Mouse (Mus musculus): Measurements from ENCODE around the gene Npnt. TPM values are rescaled to one million over a fixed set of nuclear protein-coding genes. Genes with fewer than 3 reads are reported as not detected.
A peak's percentile ranks its signal among the peaks of the same experiment; 100 is the strongest.

Gene Npnt
- polyA plus RNA-seq, 1 experiment from 2014 or later, result 62.0 TPM

- no peaks in the 10 kb centered on the region for H3K9me3 ChIP-seq
- ATAC-seq (ENCODE audit: insufficient number of reproducible peaks, insufficient read depth, low FRiP score, low TSS enrichment, low read depth), result no peak
- peak overlapping the region; percentile 22; the same call in 1 of the 2 replicates for H3K27ac ChIP-seq
- peaks cover 23% of the 10 kb centered on the region for H3K4me1 ChIP-seq
- WGBS, result 65% methylated on average over 28 of the region's 28 CpGs
- H3K4me2 ChIP-seq, result no peak overlapping the region
- no peaks in the 10 kb centered on the region for H3K27me3 ChIP-seq
- H3K36me3 ChIP-seq, result no peaks in the 10 kb centered on the region
- H3K9ac ChIP-seq, result peak overlapping the region; percentile 44; the same call in 1 of the 2 replicates
- no peak overlapping the region for H3K4me3 ChIP-seq
Observed at GRCm38 (mm10) chr3:132851841-132852728, 98.0 kb downstream of the Npnt start.

GRCm38 (mm10) chr3:132851417-132851816 lies 98.7 kb downstream of the Npnt start:
- H3K9ac ChIP-seq, result no peak overlapping the region
- no peak overlapping the region for H3K4me3 ChIP-seq
- H3K9me3 ChIP-seq, result no peaks in the 10 kb centered on the region
- no peaks in the 10 kb centered on the region for H3K36me3 ChIP-seq
- no peak for ATAC-seq (ENCODE audit: insufficient number of reproducible peaks, insufficient read depth, low FRiP score, low TSS enrichment, low read depth)
- no peak overlapping the region for H3K27ac ChIP-seq
- peaks cover 20% of the 10 kb centered on the region for H3K4me1 ChIP-seq
- no peaks in the 10 kb centered on the region for H3K27me3 ChIP-seq
- 59% methylated on average over 1 of the region's 1 CpGs for WGBS
- H3K4me2 ChIP-seq, result no peak overlapping the region

DNA sequence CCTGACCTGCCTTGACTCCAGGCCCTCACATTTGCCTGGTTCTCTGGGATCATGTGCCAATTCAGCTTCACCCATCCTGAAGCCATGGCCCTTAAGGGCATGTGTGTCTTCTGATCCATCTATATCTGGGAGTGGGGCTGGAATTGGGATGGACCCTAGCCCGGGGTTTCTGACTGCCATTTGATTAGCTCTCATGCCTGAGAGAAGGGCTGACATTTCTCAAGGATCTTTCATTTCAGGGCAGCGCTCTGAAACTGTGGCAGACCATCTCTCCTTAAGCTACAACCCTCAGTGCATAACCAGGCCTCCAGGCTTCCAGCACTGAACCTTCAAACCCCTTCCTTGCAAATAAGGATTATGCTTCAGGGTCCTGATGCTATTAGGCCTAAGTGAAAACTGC lies 99.7 kb downstream of the Npnt start:
- H3K4me2 ChIP-seq, result no peak overlapping the region

DNA sequence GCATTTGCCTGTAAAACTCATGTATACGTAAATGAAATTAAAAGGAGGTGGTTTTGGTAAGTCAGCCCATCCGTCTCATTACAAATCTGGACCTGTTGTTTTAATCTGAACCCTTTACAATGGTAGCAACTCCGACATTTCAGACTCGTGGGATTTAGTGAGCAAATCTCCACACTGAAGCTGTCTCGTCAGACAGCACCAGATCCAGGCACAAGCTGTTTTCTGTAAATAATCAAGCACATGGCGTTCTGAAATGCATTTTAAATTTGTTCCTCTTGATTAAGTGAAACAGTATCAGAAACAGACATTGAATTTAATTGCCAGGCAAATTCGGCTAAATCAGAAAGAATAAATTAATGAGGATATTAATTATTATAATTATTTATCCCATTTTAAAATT lies 100.4 kb downstream of the Npnt start:
- no peaks in the 10 kb centered on the region for H3K36me3 ChIP-seq
- H3K4me2 ChIP-seq, result no peak overlapping the region
- no peak overlapping the region for H3K9ac ChIP-seq
- no peak for ATAC-seq (ENCODE audit: insufficient number of reproducible peaks, insufficient read depth, low FRiP score, low TSS enrichment, low read depth)
- WGBS, result 53% methylated on average over 7 of the region's 7 CpGs
- no peak overlapping the region for H3K27ac ChIP-seq
- no peaks in the 10 kb centered on the region for H3K27me3 ChIP-seq
- H3K9me3 ChIP-seq, result no peaks in the 10 kb centered on the region
- no peak overlapping the region for H3K4me3 ChIP-seq
- H3K4me1 ChIP-seq, result 0 out of 2 replicates have a peak, but pooled peaks cover 9% of the 10 kb centered on the region

More for the DNA sequence above, 99.7 kb downstream of the Npnt start:
- no peak overlapping the region for H3K9ac ChIP-seq
- H3K4me1 ChIP-seq, result peaks cover 14% of the 10 kb centered on the region
- H3K4me3 ChIP-seq, result no peak overlapping the region
- no peaks in the 10 kb centered on the region for H3K27me3 ChIP-seq
- H3K27ac ChIP-seq, result no peak overlapping the region
- H3K9me3 ChIP-seq, result no peaks in the 10 kb centered on the region
- no peaks in the 10 kb centered on the region for H3K36me3 ChIP-seq
- ATAC-seq (ENCODE audit: insufficient number of reproducible peaks, insufficient read depth, low FRiP score, low TSS enrichment, low read depth), result no peak
- 72% methylated on average over 2 of the region's 2 CpGs for WGBS

DNA sequence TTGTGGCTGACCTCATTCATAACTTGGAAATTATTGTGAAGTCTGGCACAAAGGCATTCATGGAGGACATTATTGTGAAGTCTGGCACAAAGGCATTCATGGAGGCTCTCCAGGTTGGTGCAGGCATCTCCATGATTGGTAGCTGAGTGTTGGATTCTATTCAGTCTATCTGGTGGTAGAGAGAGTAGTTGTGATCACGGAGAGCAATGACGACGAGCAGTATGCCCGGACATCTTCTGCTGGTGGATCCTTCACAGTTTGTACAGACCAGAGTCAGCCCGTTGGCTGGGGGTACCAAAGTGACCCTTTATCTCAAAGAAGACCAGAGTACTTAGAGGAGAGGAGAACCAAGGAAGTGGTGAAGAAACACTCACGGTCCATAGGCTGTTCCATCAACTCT lies 107.4 kb downstream of the Npnt start:
- Histone ChIP-seq H3K9me3 (no peaks in the 10 kb centered on the region), H3K27ac (no peak overlapping the region), H3K4me3 (no peak overlapping the region), H3K4me1 (no peaks in the 10 kb centered on the region), H3K36me3 (peaks cover 34% of the 10 kb centered on the region), H3K9ac (no peak overlapping the region), H3K27me3 (no peaks in the 10 kb centered on the region), H3K4me2 (no peak overlapping the region)
- WGBS, result 93% methylated on average over 6 of the region's 6 CpGs
- ATAC-seq (ENCODE audit: insufficient number of reproducible peaks, insufficient read depth, low FRiP score, low TSS enrichment, low read depth), result no peak

DNA sequence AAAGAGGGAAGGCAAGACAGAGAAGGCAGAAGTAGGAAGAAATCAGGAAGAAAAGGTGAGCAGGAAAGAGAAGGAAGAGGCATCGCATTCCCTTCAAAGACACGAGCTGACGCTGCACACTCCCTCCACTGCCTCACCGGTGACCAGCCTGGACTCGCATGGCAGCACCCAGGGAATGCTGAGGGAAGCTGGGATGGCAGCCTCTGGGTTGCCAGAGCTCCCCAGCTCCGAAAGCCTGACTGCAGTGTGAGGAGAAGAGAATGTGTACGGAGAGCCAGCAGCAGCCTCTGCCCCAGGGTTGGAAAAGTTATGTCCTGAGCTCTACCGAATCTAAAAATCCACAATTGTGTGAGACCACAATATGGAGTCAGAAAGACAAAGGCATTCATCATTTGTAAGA lies 110.6 kb downstream of the Npnt start:
- Histone ChIP-seq H3K9ac (no peak overlapping the region), H3K4me2 (no peak overlapping the region), H3K4me1 (0 out of 2 replicates have a peak, but pooled peaks cover 3% of the 10 kb centered on the region), H3K27me3 (no peaks in the 10 kb centered on the region), H3K27ac (no peak overlapping the region), H3K9me3 (no peaks in the 10 kb centered on the region), H3K4me3 (no peak overlapping the region), H3K36me3 (peaks cover 48% of the 10 kb centered on the region)
- ATAC-seq (ENCODE audit: insufficient number of reproducible peaks, insufficient read depth, low FRiP score, low TSS enrichment, low read depth), result no peak
- 86% methylated on average over 8 of the region's 8 CpGs for WGBS

- 91% methylated on average over 14 of the region's 15 CpGs for WGBS
- Histone ChIP-seq H3K27ac (no peak overlapping the region), H3K4me3 (no peak overlapping the region), H3K9me3 (no peaks in the 10 kb centered on the region), H3K4me1 (0 out of 2 replicates have a peak, but pooled peaks cover 3% of the 10 kb centered on the region), H3K36me3 (peaks cover 52% of the 10 kb centered on the region), H3K4me2 (no peak overlapping the region), H3K9ac (no peak overlapping the region), H3K27me3 (no peaks in the 10 kb centered on the region)
- no peak for ATAC-seq (ENCODE audit: insufficient number of reproducible peaks, insufficient read depth, low FRiP score, low TSS enrichment, low read depth)
Observed at GRCm38 (mm10) chr3:132838656-132839417, 111.3 kb downstream of the Npnt start.

DNA sequence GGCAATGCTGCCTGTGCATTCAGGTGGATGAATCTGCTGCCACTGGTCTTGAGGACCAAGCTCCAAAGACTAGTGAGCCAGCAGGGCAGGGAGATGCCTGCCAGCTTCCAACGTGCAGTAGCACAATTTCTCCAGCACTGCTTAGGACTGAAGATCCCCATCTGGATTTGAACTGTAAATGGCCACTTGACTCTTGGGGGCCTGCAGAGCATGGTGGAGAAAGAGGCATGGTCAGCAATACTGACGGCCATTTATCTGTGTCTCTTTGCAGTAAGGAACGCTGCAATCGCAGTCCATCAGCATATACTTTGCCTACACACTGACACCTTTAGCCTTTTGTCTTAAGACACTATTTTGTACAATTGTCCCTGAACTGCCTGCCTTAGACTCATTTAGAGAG lies 113.0 kb downstream of the Npnt start:
- Histone ChIP-seq H3K27ac (no peak overlapping the region), H3K36me3 (peaks cover 52% of the 10 kb centered on the region), H3K4me3 (no peak overlapping the region), H3K9me3 (no peaks in the 10 kb centered on the region), H3K4me2 (no peak overlapping the region), H3K4me1 (0 out of 2 replicates have a peak, but pooled peaks cover 3% of the 10 kb centered on the region), H3K27me3 (no peaks in the 10 kb centered on the region), H3K9ac (no peak overlapping the region)
- 89% methylated on average over 4 of the region's 4 CpGs for WGBS
- ATAC-seq (ENCODE audit: insufficient number of reproducible peaks, insufficient read depth, low FRiP score, low TSS enrichment, low read depth), result no peak

DNA sequence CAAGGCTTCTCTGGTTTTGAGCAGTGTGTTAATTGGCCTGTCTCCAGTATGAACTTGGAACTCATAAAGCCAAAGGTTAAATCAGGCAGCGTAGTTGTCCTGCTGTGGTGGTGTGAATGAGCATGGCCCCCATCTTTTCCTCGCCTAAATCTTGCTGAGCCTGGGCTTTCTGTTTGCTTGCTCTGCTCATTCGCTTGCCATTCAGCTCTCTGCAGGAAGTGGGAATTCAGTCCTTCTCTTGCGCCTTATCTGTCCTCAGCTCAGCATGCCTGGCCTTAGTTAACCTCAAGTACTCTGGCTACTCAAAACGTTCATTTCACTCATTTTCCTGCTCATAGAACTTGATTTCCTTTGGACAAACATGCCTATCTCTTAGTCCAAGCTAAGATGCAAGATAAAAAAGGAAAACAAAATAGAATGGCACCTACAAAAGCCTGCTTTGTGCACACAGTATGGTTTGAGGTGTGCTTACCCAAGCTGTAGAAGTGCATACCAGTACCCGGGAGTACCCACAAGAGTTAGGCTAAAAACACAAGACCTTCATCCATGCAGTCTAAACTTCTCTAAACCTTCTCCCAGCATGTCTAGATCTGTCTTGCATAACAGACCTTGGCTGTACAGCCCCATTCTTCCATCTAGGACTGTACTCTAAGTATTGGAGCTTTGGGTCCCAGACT lies 114.8 kb downstream of the Npnt start:
- no peak overlapping the region for H3K4me3 ChIP-seq
- H3K27ac ChIP-seq, result no peak overlapping the region
- H3K36me3 ChIP-seq, result peaks cover 43% of the 10 kb centered on the region
- H3K27me3 ChIP-seq, result no peaks in the 10 kb centered on the region
- no peaks in the 10 kb centered on the region for H3K9me3 ChIP-seq
- H3K4me1 ChIP-seq, result 0 out of 2 replicates have a peak, but pooled peaks cover 3% of the 10 kb centered on the region
- no peak for ATAC-seq (ENCODE audit: insufficient number of reproducible peaks, insufficient read depth, low FRiP score, low TSS enrichment, low read depth)
- H3K4me2 ChIP-seq, result no peak overlapping the region
- H3K9ac ChIP-seq, result no peak overlapping the region
- WGBS, result 85% methylated on average over 6 of the region's 6 CpGs
